Mouse (Mus musculus): ENCODE results near the gene Hormad2. TPM values are rescaled to one million over a fixed set of nuclear protein-coding genes. Genes with fewer than 3 reads are reported as not detected.

Gene Hormad2
- polyA plus RNA-seq, 1 experiment from 2014 or later = 0.35 TPM

DNA sequence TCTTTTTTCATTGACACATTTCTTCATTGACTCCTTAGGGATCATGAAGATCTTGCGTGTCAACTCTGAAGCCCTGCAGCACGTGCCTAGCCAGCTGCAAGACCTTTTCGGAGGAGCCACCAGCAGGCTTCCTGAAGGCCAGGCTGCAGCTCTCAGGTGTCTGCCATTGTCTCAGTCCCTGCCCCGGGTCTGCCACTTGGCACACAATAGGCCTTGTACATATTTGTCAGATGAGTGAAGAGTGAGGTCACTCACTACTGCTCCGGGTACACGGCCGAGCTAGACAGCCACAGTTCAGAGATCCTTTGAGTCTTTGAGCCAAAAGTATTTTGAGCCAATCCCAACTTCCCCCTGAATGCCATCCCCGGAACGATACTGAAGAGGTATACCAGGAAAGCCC lies 137.9 kb downstream of the Hormad2 start:
- WGBS = 67% methylated on average over 9 of the region's 9 CpGs
- H3K27ac ChIP-seq (ENCODE audit: low read length) = no peak overlapping the region

DNA sequence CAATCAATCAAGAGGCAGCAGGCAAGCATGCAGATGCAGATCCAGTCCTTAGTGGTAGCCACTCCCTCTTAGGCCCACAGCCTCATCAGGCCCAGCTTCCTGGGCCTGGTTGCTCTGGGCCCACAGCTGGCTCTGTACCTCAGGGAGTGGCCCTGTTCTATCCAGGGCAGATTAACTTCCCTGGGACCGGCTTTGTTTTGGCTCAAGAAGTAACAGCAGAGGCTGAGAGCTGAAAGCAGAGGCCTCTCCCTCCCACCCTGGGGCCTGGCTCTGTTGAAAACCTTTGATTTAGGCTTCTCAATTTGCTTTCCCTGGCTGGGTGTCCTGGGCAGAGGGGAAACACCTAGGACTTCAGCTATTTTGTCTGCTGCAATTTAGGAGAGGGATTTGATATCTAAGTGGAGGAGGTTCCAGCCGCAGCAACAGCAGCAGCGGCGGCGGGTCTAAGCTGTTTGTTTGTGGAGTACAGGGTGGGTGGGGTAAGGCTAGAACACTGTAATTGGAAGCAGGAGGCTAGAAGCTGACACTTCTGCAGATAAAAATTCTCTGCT lies 138.5 kb downstream of the Hormad2 start:
- no peaks in the 10 kb centered on the region for H3K36me3 ChIP-seq (ENCODE audit: control insufficient read depth, insufficient read depth, low read length)
- H3K9ac ChIP-seq (ENCODE audit: low read depth, low read length) = no peak overlapping the region
- H3K4me1 ChIP-seq (ENCODE audit: control insufficient read depth, insufficient read depth, low read length) = peaks cover 5% of the 10 kb centered on the region; the same call in 1 of the 2 replicates
- WGBS = 53% methylated on average over 5 of the region's 5 CpGs
- no peak overlapping the region for H3K4me3 ChIP-seq (ENCODE audit: low read length)
- H3K4me2 ChIP-seq (ENCODE audit: low read depth, low read length) = no peak overlapping the region
- no peaks in the 10 kb centered on the region for H3K9me3 ChIP-seq (ENCODE audit: control insufficient read depth, low read length)
- no peak overlapping the region for H3K27ac ChIP-seq (ENCODE audit: low read length)
- ATAC-seq = no peak
- no peaks in the 10 kb centered on the region for H3K27me3 ChIP-seq (replicated peaks; ENCODE audit: control insufficient read depth, insufficient read depth, low read length)

More for the DNA sequence above, 137.9 kb downstream of the Hormad2 start:
- H3K4me1 ChIP-seq (ENCODE audit: control insufficient read depth, insufficient read depth, low read length) = peaks cover 5% of the 10 kb centered on the region; the same call in 1 of the 2 replicates
- H3K9me3 ChIP-seq (ENCODE audit: control insufficient read depth, low read length) = no peaks in the 10 kb centered on the region
- no peaks in the 10 kb centered on the region for H3K36me3 ChIP-seq (ENCODE audit: control insufficient read depth, insufficient read depth, low read length)
- ATAC-seq = no peak
- H3K4me2 ChIP-seq (ENCODE audit: low read depth, low read length) = no peak overlapping the region
- H3K27me3 ChIP-seq (replicated peaks; ENCODE audit: control insufficient read depth, insufficient read depth, low read length) = no peaks in the 10 kb centered on the region
- no peak overlapping the region for H3K4me3 ChIP-seq (ENCODE audit: low read length)
- H3K9ac ChIP-seq (ENCODE audit: low read depth, low read length) = no peak overlapping the region

DNA sequence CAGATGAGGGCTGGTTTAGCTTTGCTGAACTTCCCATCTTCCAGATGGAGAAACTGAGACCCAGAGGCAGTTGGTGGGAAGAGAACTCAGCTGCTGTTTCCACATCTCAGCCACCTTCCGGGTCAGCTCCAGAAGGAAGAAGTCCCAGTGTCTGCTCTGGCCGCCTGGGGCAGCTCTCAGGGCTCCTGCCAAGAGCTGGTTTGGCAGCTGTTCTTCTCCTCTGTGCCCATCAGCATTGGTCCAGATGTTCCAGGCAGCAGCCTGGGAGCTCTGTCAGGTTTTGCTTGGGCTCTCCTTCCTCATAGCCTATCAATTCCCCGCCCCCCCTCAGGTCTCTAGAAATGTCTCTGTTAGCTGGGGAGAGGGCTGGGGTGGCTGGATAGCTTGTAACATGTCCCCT lies 140.2 kb downstream of the Hormad2 start:
- 76% methylated on average over 3 of the region's 3 CpGs for WGBS
- H3K4me3 ChIP-seq (ENCODE audit: low read length) = no peak overlapping the region
- no peak for ATAC-seq

DNA sequence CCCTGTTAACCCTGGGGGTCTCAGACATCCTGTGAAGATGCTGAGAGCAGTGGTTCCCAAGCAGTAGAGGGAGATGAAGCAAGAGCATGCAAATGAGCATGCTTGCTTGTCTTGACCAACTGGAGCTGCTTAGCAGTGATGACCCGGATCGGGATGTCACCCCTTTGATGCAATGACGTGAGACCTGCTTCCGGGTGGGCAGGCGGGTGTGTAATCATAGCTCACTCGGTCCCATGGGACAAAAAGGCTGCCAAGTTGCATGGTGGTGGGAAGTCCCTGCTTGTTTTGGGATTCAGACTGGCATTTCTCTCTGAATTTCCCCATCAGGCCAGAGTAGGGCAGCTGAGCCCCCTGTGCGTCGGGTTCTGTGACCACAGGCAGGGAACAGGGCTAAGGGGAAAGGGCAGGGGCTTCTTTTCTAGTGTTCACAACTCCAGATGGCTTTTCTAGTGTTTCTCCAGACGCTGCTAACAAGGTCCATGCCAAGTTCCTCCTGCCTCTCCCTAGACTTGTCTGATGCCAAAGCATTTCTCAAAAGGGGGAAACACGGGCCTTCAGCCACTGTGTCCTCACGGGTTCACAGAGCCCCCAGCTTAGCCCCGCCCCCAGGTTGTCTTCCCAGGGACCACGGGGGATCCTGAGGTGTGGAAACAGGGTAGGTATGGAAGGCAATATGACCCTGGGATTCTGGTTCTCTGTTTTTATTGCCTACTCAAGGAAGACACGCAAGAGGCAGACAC lies 141.0 kb downstream of the Hormad2 start:
- H3K4me2 ChIP-seq (ENCODE audit: low read depth, low read length) = no peak overlapping the region
- ATAC-seq = no peak
- peaks cover 9% of the 10 kb centered on the region; the same call in 1 of the 2 replicates for H3K4me1 ChIP-seq (ENCODE audit: control insufficient read depth, insufficient read depth, low read length)
- no peak overlapping the region for H3K9ac ChIP-seq (ENCODE audit: low read depth, low read length)
- H3K9me3 ChIP-seq (ENCODE audit: control insufficient read depth, low read length) = no peaks in the 10 kb centered on the region
- no peak overlapping the region for H3K4me3 ChIP-seq (ENCODE audit: low read length)
- H3K27me3 ChIP-seq (replicated peaks; ENCODE audit: control insufficient read depth, insufficient read depth, low read length) = no peaks in the 10 kb centered on the region
- H3K27ac ChIP-seq (ENCODE audit: low read length) = no peak overlapping the region
- 67% methylated on average over 14 of the region's 14 CpGs for WGBS
- H3K36me3 ChIP-seq (ENCODE audit: control insufficient read depth, insufficient read depth, low read length) = no peaks in the 10 kb centered on the region

More for the DNA sequence above, 140.2 kb downstream of the Hormad2 start:
- Histone ChIP-seq H3K9ac (ENCODE audit: low read depth, low read length) (no peak overlapping the region), H3K27ac (ENCODE audit: low read length) (no peak overlapping the region), H3K27me3 (replicated peaks; ENCODE audit: control insufficient read depth, insufficient read depth, low read length) (no peaks in the 10 kb centered on the region), H3K36me3 (ENCODE audit: control insufficient read depth, insufficient read depth, low read length) (no peaks in the 10 kb centered on the region), H3K4me2 (ENCODE audit: low read depth, low read length) (no peak overlapping the region), H3K9me3 (ENCODE audit: control insufficient read depth, low read length) (no peaks in the 10 kb centered on the region), H3K4me1 (ENCODE audit: control insufficient read depth, insufficient read depth, low read length) (peaks cover 5% of the 10 kb centered on the region; the same call in 1 of the 2 replicates)

DNA sequence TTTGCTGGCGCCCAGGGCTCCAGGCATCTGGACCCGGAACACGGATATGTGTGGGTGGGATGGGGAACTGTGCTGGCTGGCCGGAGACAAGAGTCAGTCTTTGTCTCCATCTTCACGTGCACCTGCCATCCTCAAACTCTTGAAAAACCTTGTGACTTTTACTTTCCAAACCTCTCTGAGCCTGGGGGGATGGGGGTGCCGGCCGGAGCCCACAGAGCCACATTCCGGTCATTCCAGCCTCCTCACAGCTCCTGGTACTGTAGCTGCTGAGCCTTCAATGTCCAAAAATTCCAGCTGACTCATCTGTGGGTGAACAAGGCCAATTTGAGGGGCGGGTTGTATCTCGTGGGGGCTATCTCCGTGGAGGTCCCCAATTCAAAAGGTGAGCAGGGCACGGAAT lies 141.7 kb downstream of the Hormad2 start:
- H3K27ac ChIP-seq (ENCODE audit: low read length) = no peak overlapping the region
- no peaks in the 10 kb centered on the region for H3K36me3 ChIP-seq (ENCODE audit: control insufficient read depth, insufficient read depth, low read length)
- H3K9ac ChIP-seq (ENCODE audit: low read depth, low read length) = no peak overlapping the region
- no peak for ATAC-seq
- H3K4me3 ChIP-seq (ENCODE audit: low read length) = no peak overlapping the region
- H3K9me3 ChIP-seq (ENCODE audit: control insufficient read depth, low read length) = no peaks in the 10 kb centered on the region
- H3K4me1 ChIP-seq (ENCODE audit: control insufficient read depth, insufficient read depth, low read length) = peaks cover 11% of the 10 kb centered on the region; the same call in 1 of the 2 replicates
- no peaks in the 10 kb centered on the region for H3K27me3 ChIP-seq (replicated peaks; ENCODE audit: control insufficient read depth, insufficient read depth, low read length)
- no peak overlapping the region for H3K4me2 ChIP-seq (ENCODE audit: low read depth, low read length)
- WGBS = 45% methylated on average over 12 of the region's 12 CpGs

DNA sequence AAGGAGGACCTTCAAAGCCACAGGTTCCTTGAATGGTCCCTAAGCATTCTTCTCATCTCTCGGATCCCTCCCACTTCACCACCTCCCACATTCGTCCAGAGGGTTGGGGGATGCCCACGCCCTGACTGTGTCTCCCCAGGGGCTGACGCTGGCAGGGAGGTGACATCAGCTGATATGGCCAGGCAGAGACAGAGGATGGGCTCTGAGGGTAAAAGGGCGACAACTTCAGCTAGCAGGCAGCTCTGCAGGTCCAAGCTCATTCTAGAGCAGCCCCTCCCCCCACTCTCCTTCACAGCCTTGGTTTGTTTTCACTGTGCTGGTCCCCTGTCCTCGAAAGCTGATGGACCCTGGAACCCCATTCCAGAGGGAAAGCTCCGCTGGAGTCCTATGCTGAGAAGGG lies 142.3 kb downstream of the Hormad2 start:
- 32% methylated on average over 7 of the region's 7 CpGs for WGBS
- Histone ChIP-seq H3K27me3 (replicated peaks; ENCODE audit: control insufficient read depth, insufficient read depth, low read length) (no peaks in the 10 kb centered on the region), H3K9ac (ENCODE audit: low read depth, low read length) (no peak overlapping the region), H3K4me1 (ENCODE audit: control insufficient read depth, insufficient read depth, low read length) (peaks cover 11% of the 10 kb centered on the region; the same call in 1 of the 2 replicates), H3K27ac (ENCODE audit: low read length) (no peak overlapping the region), H3K4me3 (ENCODE audit: low read length) (no peak overlapping the region), H3K36me3 (ENCODE audit: control insufficient read depth, insufficient read depth, low read length) (no peaks in the 10 kb centered on the region), H3K4me2 (ENCODE audit: low read depth, low read length) (no peak overlapping the region), H3K9me3 (ENCODE audit: control insufficient read depth, low read length) (no peaks in the 10 kb centered on the region)
- ATAC-seq = no peak

DNA sequence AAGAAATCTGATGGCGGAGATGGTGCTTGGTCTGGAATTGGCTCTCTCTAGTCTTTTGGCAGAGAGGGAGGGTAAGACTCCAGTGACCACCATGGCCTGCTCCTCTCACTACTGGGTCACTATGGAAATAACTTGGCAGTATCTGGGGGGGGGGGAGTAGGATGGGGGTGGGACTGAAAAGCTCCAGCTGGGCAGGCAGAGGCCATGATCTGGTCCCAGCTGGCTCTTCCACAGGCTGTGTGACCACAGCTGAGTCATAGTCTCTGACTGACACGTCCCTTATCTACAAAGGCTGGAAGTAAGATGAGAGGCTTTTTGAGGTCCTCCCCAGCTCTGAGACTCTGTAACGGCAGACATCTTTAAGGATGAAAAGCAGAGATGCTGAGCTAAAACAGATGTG lies 143.2 kb downstream of the Hormad2 start:
- H3K9me3 ChIP-seq (ENCODE audit: control insufficient read depth, low read length) = no peaks in the 10 kb centered on the region
- H3K36me3 ChIP-seq (ENCODE audit: control insufficient read depth, insufficient read depth, low read length) = no peaks in the 10 kb centered on the region
- no peak overlapping the region for H3K4me2 ChIP-seq (ENCODE audit: low read depth, low read length)
- no peaks in the 10 kb centered on the region for H3K27me3 ChIP-seq (replicated peaks; ENCODE audit: control insufficient read depth, insufficient read depth, low read length)
- H3K27ac ChIP-seq (ENCODE audit: low read length) = no peak overlapping the region
- peaks cover 11% of the 10 kb centered on the region; the same call in 1 of the 2 replicates for H3K4me1 ChIP-seq (ENCODE audit: control insufficient read depth, insufficient read depth, low read length)
- no peak for ATAC-seq
- no peak overlapping the region for H3K4me3 ChIP-seq (ENCODE audit: low read length)
- WGBS = 65% methylated on average over 3 of the region's 3 CpGs
- H3K9ac ChIP-seq (ENCODE audit: low read depth, low read length) = no peak overlapping the region

DNA sequence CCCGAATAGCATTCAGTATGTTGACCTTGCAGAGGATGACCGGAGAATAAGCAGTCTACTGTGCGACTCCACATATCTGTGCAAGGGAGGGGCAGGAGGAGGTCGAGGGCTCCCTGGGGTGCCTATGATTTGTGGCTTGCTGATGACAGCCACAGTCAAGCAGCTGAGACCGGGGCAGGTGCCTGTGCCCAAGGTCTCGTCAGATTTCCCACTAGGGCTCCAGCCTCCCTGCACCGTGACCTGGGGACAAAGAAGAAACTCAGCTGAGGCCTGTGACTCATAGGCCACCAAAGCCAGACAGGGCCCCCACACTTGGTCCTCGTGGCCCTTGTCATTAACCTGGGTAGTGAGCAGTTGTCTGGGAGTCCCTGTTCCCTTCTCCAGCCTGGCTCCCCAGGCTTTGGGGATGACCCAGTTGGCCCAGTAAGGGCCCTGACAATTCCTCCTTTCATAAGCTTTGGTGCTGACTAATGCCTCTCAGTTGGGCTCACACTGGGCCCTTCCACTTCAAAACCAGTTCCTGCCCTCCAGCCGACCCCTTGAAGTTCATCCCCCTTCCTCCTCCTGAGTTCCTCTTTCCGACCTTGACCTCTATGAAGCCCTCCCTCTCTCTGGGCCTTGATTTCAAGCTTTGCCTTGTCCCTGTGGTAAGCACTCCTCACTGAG lies 144.2 kb downstream of the Hormad2 start:
- H3K27ac ChIP-seq (ENCODE audit: low read length) = no peak overlapping the region
- H3K9ac ChIP-seq (ENCODE audit: low read depth, low read length) = no peak overlapping the region
- no peak overlapping the region for H3K4me3 ChIP-seq (ENCODE audit: low read length)
- no peak overlapping the region for H3K4me2 ChIP-seq (ENCODE audit: low read depth, low read length)
- H3K4me1 ChIP-seq (ENCODE audit: control insufficient read depth, insufficient read depth, low read length) = peaks cover 11% of the 10 kb centered on the region; the same call in 1 of the 2 replicates
- WGBS = 74% methylated on average over 10 of the region's 10 CpGs
- no peaks in the 10 kb centered on the region for H3K36me3 ChIP-seq (ENCODE audit: control insufficient read depth, insufficient read depth, low read length)
- ATAC-seq = no peak
- no peaks in the 10 kb centered on the region for H3K9me3 ChIP-seq (ENCODE audit: control insufficient read depth, low read length)
- H3K27me3 ChIP-seq (replicated peaks; ENCODE audit: control insufficient read depth, insufficient read depth, low read length) = no peaks in the 10 kb centered on the region

Measured in intestine, embryonic 16.5 days (tissue).